Mouse (Mus musculus) urinary bladder, adult 2 months (tissue): ENCODE results near the gene Gm10337. TPM values are rescaled to one million over a fixed set of nuclear protein-coding genes. Genes with fewer than 3 reads are reported as not detected.

Source experiments
- DNase-seq: peaks from one replicate; pipeline ENCODE4 v3.0.0; 2022; ENCODE audit warnings: low spot score
- polyA plus RNA-seq: library from polyadenylated mRNA; depleted of rRNA; stranded (reverse); fragments of >200 nt; gene quantifications from 2 replicates; pipeline ENCODE4 v1.2.3, GENCODE M21; 2012

The Gm10337 gene
- polyA plus RNA-seq, 1 experiment, result not detected

- DNase-seq, result peak; percentile 62
Observed at GRCm38 (mm10) chr15:102516728-102517404, 13.3 kb downstream of the Gm10337 start, which contains the start of gene Map3k12. TSS of gene Map3k12 (minus strand) at chr15:102517064.

DNA sequence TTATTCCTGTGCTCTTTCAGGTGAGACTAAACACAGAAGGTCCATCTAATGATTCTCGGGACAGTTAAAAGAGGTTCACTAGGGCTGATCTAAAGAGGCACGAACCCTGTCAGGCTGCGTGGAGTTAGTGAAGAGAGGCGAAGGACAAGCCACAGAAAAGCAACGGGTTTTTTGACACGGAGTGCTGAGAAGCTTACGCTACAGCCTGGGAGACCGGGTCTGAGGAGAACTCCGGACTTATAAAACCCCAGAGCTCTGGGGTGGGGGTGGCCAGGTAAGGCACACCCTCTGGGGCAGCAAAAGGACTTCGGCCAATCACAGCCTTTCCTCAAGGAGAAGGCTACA, 14.1 kb downstream of the Gm10337 start:
- no peak for DNase-seq

- DNase-seq, result peak; percentile 94
Observed at GRCm38 (mm10) chr15:102517976-102518858, 14.7 kb downstream of the Gm10337 start, which contains the start of gene Tarbp2. TSS of gene Tarbp2 (plus strand) at chr15:102518192.

GRCm38 (mm10) chr15:102518859-102519201, 15.3 kb downstream of the Gm10337 start:
- no peak for DNase-seq

DNA sequence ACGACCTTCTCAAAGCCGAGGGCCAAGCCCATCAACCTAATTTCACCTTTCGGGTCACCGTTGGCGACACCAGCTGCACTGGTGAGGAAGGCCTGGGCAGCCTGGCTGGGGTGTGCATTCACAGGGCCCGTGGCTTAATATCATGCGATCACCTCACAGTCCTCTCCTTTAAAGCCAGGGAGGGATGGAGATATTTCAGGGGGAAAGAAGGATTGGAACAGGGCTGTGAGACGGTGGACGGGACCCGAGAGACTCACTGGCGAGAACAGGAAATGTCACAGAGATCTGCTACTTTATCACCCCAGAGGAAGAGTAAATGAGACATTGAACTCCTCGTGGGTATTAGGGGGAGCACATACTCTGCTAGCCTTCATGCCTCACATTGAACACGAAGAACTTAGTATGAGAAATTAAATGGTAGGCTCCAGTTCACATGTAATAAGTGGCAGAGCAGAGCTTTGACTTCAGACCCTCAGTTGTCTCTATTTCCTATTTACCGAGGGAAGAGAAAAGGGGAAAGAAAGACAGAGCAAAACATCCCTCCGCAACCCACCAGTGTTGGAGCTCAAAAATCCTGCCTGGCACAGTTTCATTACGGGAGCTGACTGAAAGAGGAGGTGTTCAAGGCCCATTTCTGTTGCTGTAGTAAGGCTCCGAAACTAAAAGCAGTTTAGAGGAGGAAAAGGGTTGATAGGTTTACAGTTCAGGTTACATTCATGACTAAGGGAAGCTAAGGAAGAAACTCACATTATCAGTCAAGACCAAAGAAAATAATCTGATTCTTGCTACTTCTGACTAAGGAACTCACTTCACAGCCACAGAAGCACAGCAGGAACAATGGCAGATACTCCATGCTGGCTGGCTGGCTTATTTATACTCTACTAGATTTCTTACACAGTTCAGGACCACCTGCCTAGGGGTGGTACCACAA, 16.0 kb downstream of the Gm10337 start:
- no peak for DNase-seq

GRCm38 (mm10) chr15:102520416-102520815, 16.9 kb downstream of the Gm10337 start:
- no peak for DNase-seq

DNA sequence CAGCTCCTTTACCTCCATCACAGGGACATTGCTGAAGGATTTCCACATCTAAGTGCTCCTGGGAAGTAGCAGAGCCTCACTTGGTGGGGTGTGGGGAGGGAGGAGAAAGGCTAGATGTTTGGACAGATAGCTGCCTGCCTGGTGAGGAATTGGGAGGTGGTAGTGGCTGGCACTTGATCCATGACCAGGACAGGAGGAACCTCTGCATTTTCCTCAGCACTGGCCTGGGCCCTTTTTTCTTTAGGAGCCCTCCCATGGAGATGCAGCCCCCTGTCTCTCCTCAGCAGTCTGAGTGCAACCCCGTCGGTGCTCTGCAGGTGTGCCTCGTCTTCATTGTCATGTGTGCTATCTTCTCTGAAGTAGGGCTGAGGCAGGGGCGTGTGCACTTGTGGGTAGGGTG, 18.0 kb downstream of the Gm10337 start:
- DNase-seq, result no peak

DNA sequence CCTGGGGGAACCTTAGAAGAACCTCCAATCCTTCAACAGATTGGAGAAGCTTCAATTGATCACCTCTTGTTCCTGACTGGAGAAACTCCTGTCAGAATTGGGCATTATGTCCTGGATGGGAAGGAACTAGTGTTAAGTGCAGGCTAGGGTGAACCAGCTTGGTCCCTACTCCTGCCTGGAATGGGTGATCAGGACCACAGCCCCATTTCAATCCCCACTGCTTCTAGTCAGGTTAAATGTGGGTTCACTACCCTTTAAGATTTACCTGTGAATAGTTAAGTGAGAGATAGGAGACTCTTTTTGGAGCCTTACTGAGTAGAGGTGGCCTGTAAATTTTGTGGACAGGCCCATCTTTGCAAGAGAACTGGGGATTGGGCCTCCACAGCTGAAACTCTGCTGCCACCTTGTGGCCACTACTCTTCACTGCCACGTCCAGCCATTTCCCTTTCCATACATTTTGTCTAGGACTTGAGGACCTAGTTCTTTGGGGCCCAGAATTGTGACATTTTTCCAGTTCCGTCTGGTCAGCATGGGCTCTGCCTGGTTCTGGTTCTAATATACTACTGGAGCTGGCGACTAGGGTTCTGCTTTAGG, 21.5 kb downstream of the Gm10337 start, which contains the start of gene Npff:
Gene Npff (minus strand): TSS at position 51 of the 594 bp plus-strand sequence.
- DNase-seq, result no peak

DNA sequence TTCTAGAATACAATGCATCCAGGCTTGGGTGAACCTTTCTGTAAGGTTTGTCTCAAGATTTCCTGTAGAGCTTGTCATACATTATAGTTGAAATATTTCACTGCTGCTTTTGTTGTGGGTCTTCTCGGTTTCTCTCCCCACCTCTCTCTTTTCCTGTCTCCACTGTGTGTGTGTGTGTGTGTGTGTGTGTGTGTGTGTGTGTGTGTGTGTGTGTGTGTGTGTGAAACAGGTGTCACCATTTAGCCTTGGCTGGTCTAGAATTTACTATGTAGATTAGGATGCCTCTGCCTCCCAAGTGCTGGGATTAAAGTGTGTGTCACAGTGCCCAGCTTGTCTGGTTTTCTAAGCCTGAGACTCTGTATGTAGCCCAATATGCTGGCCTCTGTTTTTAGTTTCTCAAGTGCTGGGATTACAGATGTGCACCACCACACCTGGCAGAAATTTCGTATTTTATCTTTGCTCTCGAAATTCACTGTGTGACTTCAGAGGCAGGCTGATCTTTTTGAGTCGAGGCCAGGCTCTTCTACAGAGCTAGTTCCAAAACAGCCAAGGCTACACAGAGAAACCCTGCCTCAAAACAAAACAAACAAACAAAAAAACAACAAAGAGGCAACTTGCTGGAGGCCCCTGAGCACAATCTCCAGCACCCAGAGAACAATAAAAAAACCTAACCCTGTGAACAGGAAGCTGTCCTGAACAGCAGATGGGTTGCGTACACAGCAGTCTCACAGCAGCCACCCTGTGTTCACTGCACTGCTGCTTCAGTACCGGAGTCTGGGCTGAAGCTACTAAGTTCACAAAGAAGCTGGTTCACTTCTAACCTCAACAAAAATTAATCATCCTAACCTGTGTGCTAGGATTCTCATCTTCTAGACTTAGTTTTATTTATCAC, 22.8 kb downstream of the Gm10337 start:
- DNase-seq, result no peak

- no peak for DNase-seq
Observed at GRCm38 (mm10) chr15:102527936-102528335, 24.4 kb downstream of the Gm10337 start.

GRCm38 (mm10) chr15:102528396-102528795, 24.9 kb downstream of the Gm10337 start:
- no peak for DNase-seq

- DNase-seq, result no peak
Observed at GRCm38 (mm10) chr15:102530566-102530965, 27.0 kb downstream of the Gm10337 start.

DNA sequence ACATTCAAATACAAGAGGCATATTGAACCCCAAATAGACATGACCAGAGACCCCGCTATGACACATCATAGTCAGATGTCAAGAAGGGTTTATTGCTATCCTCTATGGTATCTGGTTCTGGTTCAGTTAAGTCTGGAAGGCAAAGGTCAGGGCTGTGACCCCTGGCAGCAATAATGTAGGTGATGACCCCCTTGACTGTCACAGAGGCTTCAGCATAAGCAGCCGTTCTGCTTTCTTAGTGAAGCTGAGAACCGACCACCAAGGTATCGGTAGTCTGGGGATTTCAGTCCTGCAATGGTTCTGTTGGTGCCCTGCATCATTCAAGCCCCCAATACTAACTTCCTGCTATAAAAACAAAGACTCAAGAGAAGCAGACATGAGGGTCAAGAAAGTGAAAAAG, 28.1 kb downstream of the Gm10337 start:
- DNase-seq, result no peak

GRCm38 (mm10) chr15:102532106-102532900, 28.8 kb downstream of the Gm10337 start:
- DNase-seq, result no peak

GRCm38 (mm10) chr15:102533926-102534325, 30.4 kb downstream of the Gm10337 start:
- no peak for DNase-seq

DNA sequence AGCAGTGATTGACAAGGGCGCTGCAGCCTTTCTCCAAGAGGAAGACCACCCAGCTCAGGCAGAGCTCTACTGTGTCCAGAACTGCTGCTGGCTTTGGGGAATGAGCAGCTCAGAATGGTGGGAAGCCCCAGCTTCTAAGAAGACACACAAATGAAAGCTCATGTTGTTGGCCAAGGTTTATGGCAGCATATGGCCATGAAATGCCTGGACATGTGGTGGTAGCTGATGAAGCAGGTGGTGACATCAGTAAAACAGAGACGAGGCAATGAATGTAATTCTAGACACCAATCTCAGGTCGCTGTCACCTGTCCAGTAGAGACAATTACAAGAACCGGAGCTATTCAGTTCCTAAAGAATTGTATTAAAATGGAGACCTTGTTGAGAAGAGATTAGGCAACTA, 41.3 kb downstream of the Gm10337 start:
- DNase-seq, result no peak

- no peak for DNase-seq
Observed at GRCm38 (mm10) chr15:102546246-102546645, 42.7 kb downstream of the Gm10337 start.

DNA sequence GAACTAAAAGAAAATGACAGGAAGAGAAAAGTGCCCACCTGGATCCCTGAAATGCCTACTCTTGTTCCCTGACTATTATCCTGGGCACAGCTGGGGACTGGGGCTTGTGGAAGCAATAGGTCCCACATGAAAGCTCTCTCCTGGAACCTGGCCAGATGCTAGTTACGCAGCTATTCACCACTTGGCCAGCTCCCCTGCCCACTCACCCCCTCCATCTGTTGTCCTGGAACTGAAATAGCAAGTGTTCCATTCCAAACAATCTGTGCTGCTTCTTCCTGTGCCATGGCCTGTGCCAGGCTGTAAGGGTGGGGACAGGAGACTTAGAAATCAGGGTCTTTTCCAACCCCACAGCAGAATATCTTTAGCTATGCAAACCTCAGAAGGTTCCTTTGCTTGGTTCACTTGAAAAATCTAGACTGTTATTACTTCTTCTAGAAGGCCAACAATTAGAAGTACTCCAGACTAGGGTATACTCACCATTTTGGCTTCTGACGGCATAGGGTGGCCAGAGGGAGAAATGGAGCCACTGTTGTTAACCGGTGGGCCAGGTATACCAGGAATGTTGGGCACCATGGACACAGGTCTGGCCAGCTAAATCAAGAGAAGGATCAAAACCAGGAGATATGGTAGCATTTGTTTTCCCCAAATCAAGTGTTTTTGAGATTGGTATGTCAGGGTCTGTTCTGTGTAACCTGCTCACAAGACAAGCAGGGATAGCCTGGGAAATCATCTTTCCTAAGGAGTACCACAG, 43.3 kb downstream of the Gm10337 start:
- no peak for DNase-seq

- no peak for DNase-seq
Observed at GRCm38 (mm10) chr15:102547478-102547877, 44.0 kb downstream of the Gm10337 start.
